Mouse (Mus musculus) cerebellum, postnatal 36 days (tissue): ENCODE data around the gene Hdlbp.

Source experiments
- DNase-seq, 2 experiments: peaks; one replicate each; pipeline ENCODE4 v3.0.0; 2021 to 2022; ENCODE audit warnings: mixed read lengths in 2 of 2

The Hdlbp gene

DNA sequence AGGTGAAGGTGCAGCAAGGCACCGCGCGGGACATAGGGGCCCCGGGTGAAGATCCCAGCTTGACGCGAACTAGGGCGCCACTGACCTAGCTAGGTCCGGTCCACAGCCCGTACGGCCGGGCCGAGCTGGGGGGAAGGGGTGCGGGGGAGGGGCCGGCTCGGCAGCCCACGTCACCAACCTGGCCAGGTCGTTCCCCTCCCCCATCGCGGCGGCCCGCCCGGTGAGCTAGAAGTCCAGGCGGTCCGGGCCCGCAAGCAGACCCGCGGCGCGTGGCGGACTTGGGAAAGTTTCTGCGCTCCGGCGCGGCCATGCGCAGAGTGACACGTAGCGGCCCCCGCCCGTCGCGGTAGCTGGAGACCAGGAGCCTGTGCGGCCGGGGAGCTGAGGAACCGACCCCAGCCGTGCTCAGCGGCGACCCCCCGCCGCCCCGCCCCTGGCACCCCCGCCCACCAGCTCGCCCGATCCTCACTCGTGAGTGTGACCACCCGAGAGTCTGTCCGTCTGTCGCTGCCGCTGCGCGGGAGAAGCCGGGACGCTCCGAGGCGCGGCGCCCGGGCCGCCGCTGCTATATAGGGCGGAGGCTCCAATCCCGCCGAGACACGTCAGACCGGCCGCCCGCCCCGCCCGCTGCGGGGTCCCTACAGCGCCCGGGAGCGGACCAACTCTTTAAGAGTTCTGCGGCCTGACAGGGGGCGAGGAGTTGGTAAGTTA is 33.3 kb downstream of the Hdlbp start:
- peak; percentile 54 to 62 for DNase-seq

GRCm38 (mm10) chr1:93444405-93445110 is 34.1 kb downstream of the Hdlbp start:
- peak; percentile 71 to 77 for DNase-seq

DNA sequence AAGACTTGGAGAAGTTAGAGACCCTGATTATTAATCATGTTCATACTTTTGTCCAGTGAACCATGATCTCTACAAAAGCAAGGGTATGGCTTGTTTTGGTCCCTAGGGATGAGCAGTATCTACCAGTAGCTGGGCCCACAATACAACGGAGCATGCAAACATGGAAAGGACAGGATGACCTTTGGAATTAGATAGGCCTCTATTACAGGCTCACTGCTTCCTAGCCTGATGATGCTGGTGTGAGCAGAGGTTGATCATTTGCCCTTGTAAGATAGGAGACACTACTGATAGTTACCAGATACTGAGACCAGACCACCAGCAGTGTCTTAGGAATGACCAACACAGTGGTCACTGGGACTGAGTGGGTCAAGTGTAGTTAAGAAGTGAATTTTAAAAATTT is 39.3 kb downstream of the Hdlbp start:
- DNase-seq: no peak

DNA sequence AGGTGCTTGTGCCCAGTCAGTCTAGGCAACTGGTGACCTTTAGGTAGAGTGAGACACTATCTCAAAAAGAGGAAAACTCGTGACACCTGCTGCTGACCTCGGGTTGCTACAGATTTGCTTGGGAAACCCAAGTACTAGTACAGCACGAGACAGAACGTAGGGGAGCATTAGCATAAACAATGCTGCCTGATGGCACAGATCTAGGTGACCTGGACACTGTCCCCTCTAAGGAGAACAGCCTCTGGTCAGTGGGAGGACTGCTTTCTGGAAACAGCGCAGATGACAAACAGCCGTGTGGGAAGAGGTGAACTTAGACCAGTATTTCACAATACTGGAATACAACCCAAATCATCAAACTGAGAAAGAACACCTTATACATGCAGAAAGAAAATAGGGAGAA is 46.5 kb downstream of the Hdlbp start:
- DNase-seq: no peak

GRCm38 (mm10) chr1:93403403-93403802 is 75.2 kb downstream of the Hdlbp start:
- no peak for DNase-seq

- DNase-seq: no peak
These were observed 77.2 kb downstream of the Hdlbp start for GRCm38 (mm10) chr1:93401191-93402052.

DNA sequence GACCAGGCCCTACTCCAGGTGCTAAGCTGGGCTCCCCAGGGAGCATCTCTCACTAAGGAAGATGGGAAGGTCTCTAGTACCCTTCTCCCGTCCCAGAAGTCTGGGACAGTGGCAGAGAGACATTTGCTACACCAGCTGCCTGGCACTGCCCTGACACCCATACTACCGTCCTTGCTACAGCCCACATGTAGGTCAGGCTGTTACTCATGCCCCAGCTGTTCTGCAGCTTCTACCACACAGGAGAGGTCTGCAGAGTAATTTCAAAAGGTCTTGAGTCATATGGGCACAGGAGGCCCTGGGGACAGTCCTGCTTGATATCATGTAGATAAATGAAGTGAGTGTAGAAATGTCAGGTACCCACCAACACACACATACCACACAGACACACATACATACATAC is 89.7 kb downstream of the Hdlbp start:
- no peak for DNase-seq

GRCm38 (mm10) chr1:93387198-93387597 is 91.4 kb downstream of the Hdlbp start:
- DNase-seq: no peak

DNA sequence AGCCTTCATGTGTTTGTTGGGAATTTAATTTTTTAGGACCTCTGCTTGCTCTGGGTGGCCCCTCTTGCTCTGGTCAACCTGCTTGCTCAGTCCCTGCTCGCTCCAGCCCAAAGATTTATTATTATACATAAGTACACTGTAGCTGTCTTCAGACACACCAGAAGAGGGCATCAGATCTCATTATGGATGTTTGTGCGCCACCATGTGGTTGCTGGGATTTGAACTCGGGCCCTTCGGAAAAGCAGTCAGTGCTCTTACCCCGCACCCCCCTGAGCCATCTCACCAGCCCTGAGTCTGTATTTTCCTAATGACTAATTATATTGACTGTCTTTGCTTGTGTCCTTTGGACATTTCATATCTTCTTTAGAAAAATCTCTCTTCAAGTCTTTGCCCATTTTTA is 99.5 kb downstream of the Hdlbp start:
- no peak for DNase-seq

DNA sequence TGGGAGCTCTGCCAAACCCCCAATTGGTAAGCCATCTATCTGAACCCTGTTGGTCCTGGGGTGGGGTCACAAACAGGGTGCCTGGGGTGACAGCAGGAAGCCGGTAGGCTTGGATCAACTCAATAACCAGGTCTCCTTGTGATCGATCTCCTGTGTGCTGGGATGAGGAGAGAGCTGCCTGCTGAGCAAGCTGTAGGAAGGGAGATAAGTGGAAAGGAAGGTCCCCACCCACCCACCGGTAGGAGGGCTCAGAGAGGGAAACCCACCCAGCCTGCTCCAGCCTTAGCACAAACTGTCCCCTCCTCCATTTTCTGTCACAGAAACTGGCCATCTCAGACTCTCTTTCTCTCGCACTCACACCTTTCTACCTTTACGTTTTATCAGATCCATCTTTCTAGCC is 101.3 kb downstream of the Hdlbp start:
- no peak for DNase-seq

- DNase-seq: no peak
These were observed 105.0 kb downstream of the Hdlbp start, which contains the start of gene Ano7 for GRCm38 (mm10) chr1:93373665-93374064. Ano7 (plus strand) TSS chr1:93373930.

DNA sequence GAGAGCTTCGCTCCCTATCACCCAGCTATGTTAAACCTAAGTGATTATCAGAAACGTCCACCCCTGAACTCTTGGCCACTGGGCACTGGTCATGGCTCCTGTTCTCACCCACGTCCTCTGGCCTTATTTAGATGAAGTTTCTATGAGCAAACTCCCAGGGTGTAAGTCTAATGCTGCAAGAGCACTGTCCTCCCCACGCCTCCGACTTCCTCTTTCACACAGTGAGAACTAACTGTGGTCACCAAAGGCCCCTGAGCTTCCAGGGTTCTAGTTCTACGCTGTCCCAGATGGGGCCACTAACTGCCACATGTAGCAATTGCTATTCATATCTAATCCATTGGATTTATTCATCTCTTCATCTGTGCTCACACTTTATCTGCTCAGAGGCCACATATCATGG is 113.0 kb downstream of the Hdlbp start:
- no peak for DNase-seq

DNA sequence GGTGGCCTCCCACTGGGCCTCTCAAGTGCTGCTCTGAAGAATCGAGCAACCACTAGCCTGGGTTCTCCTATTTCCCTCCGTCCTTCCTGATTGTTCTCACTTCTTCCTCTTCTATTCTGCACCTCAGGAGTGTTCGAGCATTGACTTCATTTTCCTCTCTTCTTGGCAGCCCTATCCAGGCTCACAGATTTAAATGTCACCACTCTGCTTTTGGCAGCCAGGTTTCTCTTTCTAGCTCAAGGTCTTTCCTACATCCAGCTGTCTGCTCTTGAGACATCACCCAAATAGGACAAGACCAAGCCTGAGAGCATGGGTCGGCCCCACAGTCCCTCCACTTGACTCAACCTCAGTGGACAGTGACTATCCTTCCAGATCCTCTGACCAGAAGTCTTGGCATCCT is 116.0 kb downstream of the Hdlbp start:
- no peak for DNase-seq
